Mouse (Mus musculus) MEL (cell line): Measurements from ENCODE around the gene Rnf141. TPM values are rescaled to one million over a fixed set of nuclear protein-coding genes. Genes with fewer than 3 reads are reported as not detected.

ENCODE experiments used
- DNase-seq: peaks from one replicate; pipeline ENCODE4 v3.0.0; 2011; ENCODE audit warnings: low read depth, low spot score
- H3K27ac ChIP-seq: 2 replicates; pipeline ENCODE4 v1.5.1; 2012; ENCODE audit warnings: low read depth, mild to moderate bottlenecking, control low read depth, low read length, moderate library complexity; ENCODE audit not compliant: control insufficient read depth
- H3K27me3 ChIP-seq, 2 experiments: fragments of 150-350 bp in 1 of 2; sonication (generic) in 1 of 2; 2 replicates each; pipeline ENCODE4 v1.6.1; 2012; ENCODE audit warnings: low read length in 2 of 2, mild to moderate bottlenecking in 2 of 2, improper control_type of control experiment in 1 of 2, moderate library complexity in 1 of 2; ENCODE audit not compliant: insufficient read depth in 2 of 2, control insufficient read depth in 1 of 2
- H3K36me3 ChIP-seq, 2 experiments: 2 replicates each; pipeline ENCODE4 v1.6.1; 2012 to 2014; ENCODE audit warnings: low read length in 2 of 2, improper control_type of control experiment in 1 of 2, inconsistent platforms in 1 of 2, mild to moderate bottlenecking in 1 of 2; ENCODE audit not compliant: insufficient read depth in 2 of 2, control insufficient read depth in 1 of 2
- H3K4me1 ChIP-seq, 2 experiments: fragments of 150-350 bp in 1 of 2; sonication (generic) in 1 of 2; 2 replicates each; pipeline ENCODE4 v1.6.1; 2012; ENCODE audit warnings: low read length in 2 of 2, improper control_type of control experiment in 1 of 2, mild to moderate bottlenecking in 1 of 2; ENCODE audit not compliant: insufficient read depth in 2 of 2, control insufficient read depth in 1 of 2
- H3K4me3 ChIP-seq, 2 experiments: fragments of 150-350 bp in 1 of 2; sonication (generic) in 1 of 2; 2 replicates each; pipeline ENCODE4 v1.5.1; 2012; ENCODE audit warnings: low read depth in 2 of 2, low read length in 2 of 2, mild to moderate bottlenecking in 2 of 2, moderate library complexity in 2 of 2, control low read depth in 1 of 2, improper control_type of control experiment in 1 of 2; ENCODE audit not compliant: control insufficient read depth in 1 of 2, insufficient read depth in 1 of 2
- H3K79me2 ChIP-seq: 2 replicates; pipeline ENCODE4 v1.6.1; 2012; ENCODE audit warnings: mild to moderate bottlenecking, low read length, moderate library complexity; ENCODE audit not compliant: control insufficient read depth, poor library complexity, insufficient read depth
- H3K9ac ChIP-seq: 2 replicates; pipeline ENCODE4 v1.6.1; 2012; ENCODE audit warnings: low read depth, mild to moderate bottlenecking, control low read depth, low read length, moderate library complexity; ENCODE audit not compliant: control insufficient read depth, poor library complexity, severe bottlenecking
- H3K9me3 ChIP-seq: fragments of 150-350 bp; sonication (generic); replicated peaks from 2 replicates; pipeline ENCODE4 v1.6.1; 2012; ENCODE audit warnings: mild to moderate bottlenecking, low read length, improper control_type of control experiment, moderate library complexity; ENCODE audit not compliant: insufficient read depth
- CHD1 ChIP-seq: IDR thresholded peaks from 2 replicates; pipeline ENCODE4 v1.6.1; 2012; ENCODE audit warnings: low read depth, mild to moderate bottlenecking, inconsistent platforms, low read length, improper control_type of control experiment
- CHD2 ChIP-seq: IDR thresholded peaks from 2 replicates; pipeline ENCODE4 v1.6.1; 2011; ENCODE audit warnings: low read length, improper control_type of control experiment
- CTCF ChIP-seq, 3 experiments: IDR thresholded peaks in 2 of 3; conservative IDR thresholded peaks in 1 of 3; 2 replicates each; pipeline ENCODE4 v1.5.1; 2011 to 2012; ENCODE audit warnings: low read length in 3 of 3, low read depth in 2 of 3, mild to moderate bottlenecking in 2 of 3, improper control_type of control experiment in 1 of 3, inconsistent platforms in 1 of 3, mixed read lengths in 1 of 3, moderate library complexity in 1 of 3; ENCODE audit not compliant: control insufficient read depth in 1 of 3, insufficient read depth in 1 of 3, poor library complexity in 1 of 3, severe bottlenecking in 1 of 3
- E2F4 ChIP-seq: IDR thresholded peaks from 2 replicates; pipeline ENCODE4 v1.6.1; 2011; ENCODE audit warnings: low read depth, low read length, improper control_type of control experiment, borderline replicate concordance
- ELF1 ChIP-seq: IDR thresholded peaks from 2 replicates; pipeline ENCODE4 v1.6.1; 2014; ENCODE audit warnings: low read depth, mild to moderate bottlenecking, inconsistent platforms, low read length, improper control_type of control experiment, moderate library complexity
- EP300 ChIP-seq, 2 experiments: IDR thresholded peaks; 2 replicates each; pipeline ENCODE4 v1.6.1; 2011; ENCODE audit warnings: improper control_type of control experiment in 2 of 2, low read length in 2 of 2, low read depth in 1 of 2, mild to moderate bottlenecking in 1 of 2
- ETS1 ChIP-seq: IDR thresholded peaks from 2 replicates; pipeline ENCODE4 v1.6.1; 2012; ENCODE audit warnings: low read depth, mild to moderate bottlenecking, inconsistent platforms, low read length, improper control_type of control experiment, moderate library complexity
- HCFC1 ChIP-seq: IDR thresholded peaks from 2 replicates; pipeline ENCODE4 v1.6.1; 2012; ENCODE audit warnings: low read depth, mild to moderate bottlenecking, inconsistent platforms, low read length, improper control_type of control experiment, moderate library complexity
- JUND ChIP-seq: IDR thresholded peaks from 2 replicates; pipeline ENCODE4 v1.6.1; 2011; ENCODE audit warnings: low read depth, mild to moderate bottlenecking, improper control_type of control experiment, low read length
- KAT2A ChIP-seq: conservative IDR thresholded peaks from 2 replicates; pipeline ENCODE4 v1.6.1; 2012; ENCODE audit warnings: low read depth, low read length, improper control_type of control experiment, inconsistent platforms
- MAX ChIP-seq: IDR thresholded peaks from 2 replicates; pipeline ENCODE4 v1.6.1; 2011; ENCODE audit warnings: low read length, improper control_type of control experiment
- MAZ ChIP-seq: IDR thresholded peaks from 2 replicates; pipeline ENCODE4 v1.6.1; 2012; ENCODE audit warnings: low read depth, mild to moderate bottlenecking, inconsistent platforms, low read length, improper control_type of control experiment
- MXI1 ChIP-seq: IDR thresholded peaks from 2 replicates; pipeline ENCODE4 v1.6.1; 2011; ENCODE audit warnings: mild to moderate bottlenecking, low read depth, low read length, improper control_type of control experiment
- MYB ChIP-seq: IDR thresholded peaks from 2 replicates; pipeline ENCODE4 v1.6.1; 2011; ENCODE audit warnings: mild to moderate bottlenecking, low read depth, low read length, improper control_type of control experiment
- MYC ChIP-seq: IDR thresholded peaks from 2 replicates; pipeline ENCODE4 v1.6.1; 2011; ENCODE audit warnings: low read depth, mild to moderate bottlenecking, low read length, improper control_type of control experiment, moderate library complexity
- NRF1 ChIP-seq: IDR thresholded peaks from 2 replicates; pipeline ENCODE4 v1.6.1; 2014; ENCODE audit warnings: low read depth, mild to moderate bottlenecking, inconsistent platforms, low read length, improper control_type of control experiment, moderate library complexity; ENCODE audit not compliant: poor library complexity, insufficient read depth, severe bottlenecking
- POLR2A ChIP-seq, 2 experiments: IDR thresholded peaks; 2 replicates each; pipeline ENCODE4 v1.6.1; 2011 to 2012; ENCODE audit warnings: low read length in 2 of 2, mild to moderate bottlenecking in 2 of 2, control low read depth in 1 of 2, improper control_type of control experiment in 1 of 2, low read depth in 1 of 2, moderate library complexity in 1 of 2; ENCODE audit not compliant: control insufficient read depth in 1 of 2, insufficient read depth in 1 of 2, poor library complexity in 1 of 2
- POLR2AphosphoS2 ChIP-seq: IDR thresholded peaks from 2 replicates; pipeline ENCODE4 v1.6.1; 2011; ENCODE audit warnings: low read length, improper control_type of control experiment
- POLR2AphosphoS5 ChIP-seq: IDR thresholded peaks from 2 replicates; pipeline ENCODE4 v1.6.1; 2012; ENCODE audit warnings: low read depth, borderline replicate concordance, mild to moderate bottlenecking, inconsistent platforms, low read length, moderate library complexity, mixed read lengths
- RAD21 ChIP-seq: IDR thresholded peaks from 2 replicates; pipeline ENCODE4 v1.6.1; 2011; ENCODE audit warnings: mild to moderate bottlenecking, low read depth, low read length, improper control_type of control experiment
- RCOR1 ChIP-seq: IDR thresholded peaks from 2 replicates; pipeline ENCODE4 v1.6.1; 2012; ENCODE audit warnings: low read depth, mild to moderate bottlenecking, inconsistent platforms, low read length, improper control_type of control experiment
- SIN3A ChIP-seq: IDR thresholded peaks from 2 replicates; pipeline ENCODE4 v1.6.1; 2012; ENCODE audit warnings: low read length, improper control_type of control experiment, inconsistent platforms
- SMC3 ChIP-seq: IDR thresholded peaks from 2 replicates; pipeline ENCODE4 v1.6.1; 2011; ENCODE audit warnings: low read depth, low read length, improper control_type of control experiment
- TAL1 ChIP-seq: IDR thresholded peaks from 2 replicates; pipeline ENCODE4 v1.6.1; 2012; ENCODE audit warnings: mild to moderate bottlenecking, inconsistent platforms, low read length, moderate library complexity, mixed read lengths
- TBP ChIP-seq: IDR thresholded peaks from 2 replicates; pipeline ENCODE4 v1.8.0; 2011; ENCODE audit warnings: low read depth, low read length, improper control_type of control experiment
- TCF12 ChIP-seq: IDR thresholded peaks from 2 replicates; pipeline ENCODE4 v1.6.1; 2014; ENCODE audit warnings: low read depth, mild to moderate bottlenecking, inconsistent platforms, low read length, improper control_type of control experiment, moderate library complexity
- UBTF ChIP-seq: IDR thresholded peaks from 2 replicates; pipeline ENCODE4 v1.6.1; 2012; ENCODE audit warnings: low read depth, mild to moderate bottlenecking, inconsistent platforms, low read length, improper control_type of control experiment, moderate library complexity, borderline replicate concordance; ENCODE audit not compliant: insufficient read depth
- ZC3H11A ChIP-seq: IDR thresholded peaks from 2 replicates; pipeline ENCODE4 v1.6.1; 2012; ENCODE audit warnings: low read depth, mild to moderate bottlenecking, inconsistent platforms, low read length, improper control_type of control experiment
- ZMIZ1 ChIP-seq: IDR thresholded peaks from 2 replicates; pipeline ENCODE4 v1.6.1; 2012; ENCODE audit warnings: low read depth, mild to moderate bottlenecking, inconsistent platforms, low read length, improper control_type of control experiment, moderate library complexity
- polyA plus RNA-seq, 2 experiments: library from polyadenylated mRNA; stranded (reverse) in 1 of 2; unstranded in 1 of 2; fragments of >175 nt in 1 of 2; fragments of >200 nt in 1 of 2; gene quantifications; 2 replicates each; pipeline versions ENCODE4 v1.2.1 to v1.2.4; 2012; ENCODE audit warnings: low replicate concordance in 2 of 2, low read depth in 1 of 2; ENCODE audit not compliant: insufficient read length in 2 of 2, insufficient read depth in 1 of 2, missing spikeins in 1 of 2
- total RNA-seq: library from RNA; depleted of rRNA; stranded (reverse); fragments of 300-350 nt; gene quantifications from 2 replicates; pipeline ENCODE4 v1.2.3, GENCODE M21; 2012

Rnf141 gene
- total and polyA plus RNA-seq, 3 experiments: 18.8 to 19.7 TPM; not detected in 1

- Histone ChIP-seq H3K4me3 (no peak overlapping the region), H3K79me2 (no peaks in the 10 kb centered on the region), H3K9ac (no peak overlapping the region), H3K36me3 (peaks cover 0 to 1% of the 10 kb centered on the region in 2 experiments; a peak in 1 of 4 replicates), H3K4me1 (no peaks in the 10 kb centered on the region), H3K27me3 (no peaks in the 10 kb centered on the region), H3K9me3 (no peaks in the 10 kb centered on the region), H3K27ac (no peak overlapping the region)
- TF ChIP-seq TCF12 (no peak), RAD21 (no peak), CHD1 (no peak), HCFC1 (no peak), MAX (no peak), NRF1 (no peak), POLR2AphosphoS2 (no peak), ELF1 (no peak), MYC (no peak), POLR2A (IDR thresholded peaks at IDR 0.05; ENCODE audit: control insufficient read depth in 1 of 2, insufficient read depth in 1 of 2, low read depth in 1 of 2, low read length in 2 of 2, poor library complexity in 1 of 2) (no peak), POLR2AphosphoS5 (no peak), SIN3A (no peak), MYB (no peak), JUND (no peak), MXI1 (no peak), SMC3 (no peak), CTCF (IDR thresholded peaks at IDR 0.05 in 2 of 3, conservative IDR thresholded peaks at IDR 0.05 in 1 of 3; ENCODE audit: control insufficient read depth in 1 of 3, insufficient read depth in 1 of 3, low read depth in 2 of 3, low read length in 3 of 3, poor library complexity in 1 of 3, severe bottlenecking in 1 of 3) (no peak), ETS1 (no peak), TBP (no peak)
- DNase-seq: no peak
Observed at GRCm38 (mm10) chr7:110792201-110792600, 52.1 kb downstream of the Rnf141 start.

- Histone ChIP-seq H3K79me2 (no peaks in the 10 kb centered on the region), H3K4me1 (no peaks in the 10 kb centered on the region), H3K4me3 (no peak overlapping the region), H3K9me3 (no peaks in the 10 kb centered on the region), H3K27me3 (no peaks in the 10 kb centered on the region), H3K9ac (no peak overlapping the region), H3K27ac (no peak overlapping the region), H3K36me3 (peaks cover 0 to 1% of the 10 kb centered on the region in 2 experiments; a peak in 1 of 4 replicates)
- no peak for DNase-seq
- TF ChIP-seq KAT2A (no peak), UBTF (no peak), CHD1 (no peak), POLR2AphosphoS2 (no peak), ELF1 (no peak), MAX (no peak), ZC3H11A (no peak), RCOR1 (no peak), CHD2 (no peak), ETS1 (no peak), CTCF (IDR thresholded peaks at IDR 0.05 in 2 of 3, conservative IDR thresholded peaks at IDR 0.05 in 1 of 3; ENCODE audit: control insufficient read depth in 1 of 3, insufficient read depth in 1 of 3, low read depth in 2 of 3, low read length in 3 of 3, poor library complexity in 1 of 3, severe bottlenecking in 1 of 3) (no peak), MYC (no peak), MXI1 (no peak), E2F4 (no peak), ZMIZ1 (no peak), EP300 (IDR thresholded peaks at IDR 0.05; ENCODE audit: low read depth in 1 of 2, low read length in 2 of 2) (no peak), MAZ (no peak), MYB (no peak), TAL1 (no peak), NRF1 (no peak)
Observed at GRCm38 (mm10) chr7:110790878-110791277, 53.4 kb downstream of the Rnf141 start.
